Mouse (Mus musculus): Measurements from ENCODE around the gene Plbd1. TPM values are rescaled to one million over a fixed set of nuclear protein-coding genes. Genes with fewer than 3 reads are reported as not detected.
A peak's percentile ranks its signal among the peaks of the same experiment; 100 is the strongest.

Plbd1 gene
- polyA plus RNA-seq, 1 experiment from 2014 or later = 1.4 TPM

GRCm38 (mm10) chr6:136614156-136614555, 47.6 kb downstream of the Plbd1 start:
- 0 out of 2 replicates have a peak, but pooled peaks have one; percentile 15 for ATAC-seq (ENCODE audit: low FRiP score)
- no peak overlapping the region for H3K4me2 ChIP-seq
- no peaks in the 10 kb centered on the region for H3K4me1 ChIP-seq (ENCODE audit: control insufficient read depth, insufficient read depth, low read length)
- no peak for DNase-seq (ENCODE audit: low spot score, missing footprints)
- no peaks in the 10 kb centered on the region for H3K9me3 ChIP-seq (ENCODE audit: control insufficient read depth, low read length)
- no peak overlapping the region for H3K9ac ChIP-seq (ENCODE audit: low read length)
- no peak overlapping the region for H3K27ac ChIP-seq (ENCODE audit: low read depth, low read length)
- 98% methylated on average over 3 of the region's 3 CpGs for WGBS
- H3K27me3 ChIP-seq (ENCODE audit: control insufficient read depth, insufficient read depth, low read length) = no peaks in the 10 kb centered on the region
- no peak overlapping the region for H3K4me3 ChIP-seq (ENCODE audit: low read depth, low read length)
- peaks cover 2% of the 10 kb centered on the region for H3K36me3 ChIP-seq (ENCODE audit: control insufficient read depth, insufficient read depth, low read length)

GRCm38 (mm10) chr6:136612312-136612711, 49.4 kb downstream of the Plbd1 start:
- Histone ChIP-seq H3K4me1 (ENCODE audit: control insufficient read depth, insufficient read depth, low read length) (no peaks in the 10 kb centered on the region), H3K27ac (ENCODE audit: low read depth, low read length) (no peak overlapping the region), H3K36me3 (ENCODE audit: control insufficient read depth, insufficient read depth, low read length) (peaks cover 5% of the 10 kb centered on the region), H3K27me3 (ENCODE audit: control insufficient read depth, insufficient read depth, low read length) (no peaks in the 10 kb centered on the region), H3K9ac (ENCODE audit: low read length) (no peak overlapping the region), H3K4me3 (ENCODE audit: low read depth, low read length) (no peak overlapping the region), H3K4me2 (no peak overlapping the region), H3K9me3 (ENCODE audit: control insufficient read depth, low read length) (no peaks in the 10 kb centered on the region)
- DNase-seq (ENCODE audit: low spot score, missing footprints) (no peak), ATAC-seq (ENCODE audit: low FRiP score) (no peak)
- WGBS = 94% methylated on average over 3 of the region's 3 CpGs

- ATAC-seq (ENCODE audit: low FRiP score) (no peak), DNase-seq (ENCODE audit: low spot score, missing footprints) (no peak)
- no peaks in the 10 kb centered on the region for H3K27me3 ChIP-seq (ENCODE audit: control insufficient read depth, insufficient read depth, low read length)
- peaks cover 5% of the 10 kb centered on the region for H3K36me3 ChIP-seq (ENCODE audit: control insufficient read depth, insufficient read depth, low read length)
- H3K4me1 ChIP-seq (ENCODE audit: control insufficient read depth, insufficient read depth, low read length) = no peaks in the 10 kb centered on the region
- H3K4me2 ChIP-seq = no peak overlapping the region
- H3K9me3 ChIP-seq (ENCODE audit: control insufficient read depth, low read length) = no peaks in the 10 kb centered on the region
- WGBS = 96% methylated on average over 17 of the region's 17 CpGs
- H3K9ac ChIP-seq (ENCODE audit: low read length) = no peak overlapping the region
- H3K4me3 ChIP-seq (ENCODE audit: low read depth, low read length) = no peak overlapping the region
- H3K27ac ChIP-seq (ENCODE audit: low read depth, low read length) = no peak overlapping the region
Measured at GRCm38 (mm10) chr6:136611351-136612215, 50.1 kb downstream of the Plbd1 start.

GRCm38 (mm10) chr6:136602601-136603000, 59.1 kb downstream of the Plbd1 start:
- Histone ChIP-seq H3K9ac (ENCODE audit: low read length) (no peak overlapping the region), H3K9me3 (ENCODE audit: control insufficient read depth, low read length) (no peaks in the 10 kb centered on the region), H3K27ac (ENCODE audit: low read depth, low read length) (no peak overlapping the region), H3K36me3 (ENCODE audit: control insufficient read depth, insufficient read depth, low read length) (peaks cover 37% of the 10 kb centered on the region), H3K4me2 (no peak overlapping the region), H3K27me3 (ENCODE audit: control insufficient read depth, insufficient read depth, low read length) (no peaks in the 10 kb centered on the region), H3K4me1 (ENCODE audit: control insufficient read depth, insufficient read depth, low read length) (no peaks in the 10 kb centered on the region), H3K4me3 (ENCODE audit: low read depth, low read length) (no peak overlapping the region)
- ATAC-seq (ENCODE audit: low FRiP score) (no peak), DNase-seq (ENCODE audit: low spot score, missing footprints) (no peak)
- 89% methylated on average over 7 of the region's 7 CpGs for WGBS

GRCm38 (mm10) chr6:136594541-136594940, 67.2 kb downstream of the Plbd1 start:
- no peak for ATAC-seq (ENCODE audit: low FRiP score)
- WGBS = 94% methylated on average over 4 of the region's 4 CpGs

GRCm38 (mm10) chr6:136590739-136591138, 71.0 kb downstream of the Plbd1 start:
- DNase-seq (ENCODE audit: low spot score, missing footprints) (no peak), ATAC-seq (ENCODE audit: low FRiP score) (no peak)
- Histone ChIP-seq H3K4me2 (no peak overlapping the region), H3K4me3 (ENCODE audit: low read depth, low read length) (no peak overlapping the region), H3K9me3 (ENCODE audit: control insufficient read depth, low read length) (no peaks in the 10 kb centered on the region), H3K27ac (ENCODE audit: low read depth, low read length) (no peak overlapping the region), H3K9ac (ENCODE audit: low read length) (no peak overlapping the region), H3K27me3 (ENCODE audit: control insufficient read depth, insufficient read depth, low read length) (no peaks in the 10 kb centered on the region), H3K36me3 (ENCODE audit: control insufficient read depth, insufficient read depth, low read length) (peaks cover 16% of the 10 kb centered on the region), H3K4me1 (ENCODE audit: control insufficient read depth, insufficient read depth, low read length) (no peaks in the 10 kb centered on the region)
- WGBS = 93% methylated on average over 4 of the region's 4 CpGs

More at GRCm38 (mm10) chr6:136594541-136594940, 67.2 kb downstream of the Plbd1 start:
- Histone ChIP-seq H3K27ac (ENCODE audit: low read depth, low read length) (no peak overlapping the region), H3K27me3 (ENCODE audit: control insufficient read depth, insufficient read depth, low read length) (no peaks in the 10 kb centered on the region), H3K36me3 (ENCODE audit: control insufficient read depth, insufficient read depth, low read length) (peaks cover 16% of the 10 kb centered on the region; the same call in 1 of the 2 replicates), H3K4me3 (ENCODE audit: low read depth, low read length) (no peak overlapping the region), H3K9ac (ENCODE audit: low read length) (no peak overlapping the region), H3K4me2 (no peak overlapping the region), H3K4me1 (ENCODE audit: control insufficient read depth, insufficient read depth, low read length) (no peaks in the 10 kb centered on the region), H3K9me3 (ENCODE audit: control insufficient read depth, low read length) (no peaks in the 10 kb centered on the region)
- DNase-seq (ENCODE audit: low spot score, missing footprints) = no peak

- Histone ChIP-seq H3K4me1 (ENCODE audit: control insufficient read depth, insufficient read depth, low read length) (no peaks in the 10 kb centered on the region), H3K9me3 (ENCODE audit: control insufficient read depth, low read length) (no peaks in the 10 kb centered on the region), H3K27me3 (ENCODE audit: control insufficient read depth, insufficient read depth, low read length) (no peaks in the 10 kb centered on the region), H3K9ac (ENCODE audit: low read length) (no peak overlapping the region), H3K27ac (ENCODE audit: low read depth, low read length) (no peak overlapping the region), H3K36me3 (ENCODE audit: control insufficient read depth, insufficient read depth, low read length) (peaks cover 35% of the 10 kb centered on the region), H3K4me3 (ENCODE audit: low read depth, low read length) (no peak overlapping the region), H3K4me2 (no peak overlapping the region)
- ATAC-seq (ENCODE audit: low FRiP score) = no peak
- WGBS = 91% methylated on average over 5 of the region's 5 CpGs
- DNase-seq (ENCODE audit: low spot score, missing footprints) = no peak
Measured at GRCm38 (mm10) chr6:136566002-136566401, 95.7 kb downstream of the Plbd1 start.

Other genes starting within 250 kb of the Plbd1 start
- gene E330021D16Rik, start 246.4 kb downstream of the Plbd1 start, polyA plus RNA-seq (2014; fragmentation: Nextera tagmentation; extraction: Ambion mirVana) = not detected in 2 replicates
- 43.4 and 46.8 TPM in 2 replicates for gene Atf7ip, start 155.8 kb downstream of the Plbd1 start, polyA plus RNA-seq (2014; fragmentation: Nextera tagmentation; extraction: Ambion mirVana)
- gene Gucy2c, start 119.8 kb upstream of the Plbd1 start, polyA plus RNA-seq (2014; fragmentation: Nextera tagmentation; extraction: Ambion mirVana) = 0.10 and 0.18 TPM in 2 replicates
- 0.55 and 0.67 TPM in 2 replicates for gene Hist4h4, start 142.5 kb upstream of the Plbd1 start, polyA plus RNA-seq (2014; fragmentation: Nextera tagmentation; extraction: Ambion mirVana)
- 94.5 and 107 TPM in 2 replicates for gene H2afj, start 146.3 kb upstream of the Plbd1 start, polyA plus RNA-seq (2014; fragmentation: Nextera tagmentation; extraction: Ambion mirVana)
- 1.1 and 1.2 TPM in 2 replicates for gene BC049715, start 165.7 kb upstream of the Plbd1 start, polyA plus RNA-seq (2014; fragmentation: Nextera tagmentation; extraction: Ambion mirVana)
- gene Wbp11, start 166.3 kb upstream of the Plbd1 start, polyA plus RNA-seq (2014; fragmentation: Nextera tagmentation; extraction: Ambion mirVana) = 149 and 154 TPM in 2 replicates
- gene Smco3, start 173.5 kb upstream of the Plbd1 start, polyA plus RNA-seq (2014; fragmentation: Nextera tagmentation; extraction: Ambion mirVana) = 0.12 and 0.21 TPM in 2 replicates
- gene Art4, start 195.8 kb upstream of the Plbd1 start, polyA plus RNA-seq (2014; fragmentation: Nextera tagmentation; extraction: Ambion mirVana) = 0.90 and 0.94 TPM in 2 replicates
- gene Mgp, start 213.9 kb upstream of the Plbd1 start, polyA plus RNA-seq (2014; fragmentation: Nextera tagmentation; extraction: Ambion mirVana) = 1.6 and 2.4 TPM in 2 replicates